Mouse (Mus musculus): ENCODE measurements around the gene Kcnh7.

Gene Kcnh7

GRCm38 (mm10) chr2:62644891-62645290 is 539.2 kb downstream of the Kcnh7 start:
- no peak for DNase-seq
